Mouse (Mus musculus) thymus, postnatal 14 days (tissue): ENCODE results near the gene Amn1.
"Not testable (repeated sequence)": the region's sequence is repeated elsewhere in the genome, so short reads cannot be mapped to it uniquely, and the experiment has no call there.

Experiments
- DNase-seq: peaks from one replicate; pipeline ENCODE4 v3.0.0; 2021

Amn1 gene

GRCm38 (mm10) chr6:149154116-149155030 lies 34.1 kb downstream of the Amn1 start:
- DNase-seq, result no peak

GRCm38 (mm10) chr6:149153473-149154115 lies 34.9 kb downstream of the Amn1 start:
- DNase-seq, result no peak

- DNase-seq, result no peak
Measured at GRCm38 (mm10) chr6:149152119-149152518, 36.4 kb downstream of the Amn1 start.

DNA sequence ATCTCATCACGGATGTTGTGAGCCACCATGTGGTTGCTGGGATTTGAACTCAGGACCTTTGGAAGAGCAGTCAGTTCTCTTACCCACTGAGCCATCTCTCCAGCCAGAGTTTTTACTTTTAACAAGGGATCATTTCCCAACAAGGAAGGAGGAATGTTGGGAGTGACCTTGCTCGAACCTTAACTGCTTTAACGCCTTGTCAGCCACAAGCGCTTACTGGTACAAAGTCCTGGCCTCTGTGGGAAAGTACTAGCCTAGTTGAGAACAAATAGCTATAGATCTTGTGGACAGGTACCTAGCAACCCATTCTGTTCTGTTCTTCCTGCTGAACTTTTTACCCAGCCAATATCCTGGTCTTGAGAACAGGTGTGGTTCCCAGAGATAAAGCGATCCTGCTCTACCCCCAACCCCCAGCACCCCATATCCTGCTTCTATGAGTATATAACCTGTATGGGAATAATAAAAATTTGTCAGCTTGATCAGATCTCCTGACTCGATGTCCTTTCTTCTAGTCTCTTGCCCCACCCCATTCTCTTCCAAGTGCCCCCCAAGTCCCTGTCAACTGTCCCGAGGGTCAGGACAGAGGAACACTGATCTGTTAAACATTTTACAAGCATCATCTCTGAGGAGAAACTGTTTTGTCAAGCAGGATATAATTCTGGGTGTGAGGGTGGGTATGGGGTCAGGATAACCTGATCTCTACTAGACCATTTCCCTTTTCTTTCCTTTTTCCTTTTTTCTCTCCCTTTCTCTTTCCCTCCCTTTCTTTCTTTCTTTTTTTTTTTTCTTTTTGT lies 39.9 kb downstream of the Amn1 start:
- no peak for DNase-seq

DNA sequence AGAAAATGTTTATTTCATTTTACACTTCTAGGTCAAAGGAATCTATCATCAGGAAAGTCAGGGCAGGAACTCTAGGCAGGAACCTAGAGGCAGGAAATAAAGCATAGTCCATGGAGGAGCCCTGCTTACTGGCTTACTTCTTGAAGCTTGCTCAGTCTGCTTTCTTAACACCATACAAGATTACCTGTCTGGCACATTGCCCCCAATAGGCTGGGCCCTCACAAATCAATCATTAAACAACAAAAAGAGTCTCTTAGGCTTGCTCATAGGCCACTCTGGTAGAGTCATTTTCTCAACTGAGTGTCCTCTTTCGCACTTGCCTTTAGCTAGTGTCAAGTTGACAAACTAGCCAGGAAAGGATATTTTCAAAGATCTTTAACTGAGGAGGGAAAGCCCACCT lies 43.4 kb downstream of the Amn1 start:
- no peak for DNase-seq

DNA sequence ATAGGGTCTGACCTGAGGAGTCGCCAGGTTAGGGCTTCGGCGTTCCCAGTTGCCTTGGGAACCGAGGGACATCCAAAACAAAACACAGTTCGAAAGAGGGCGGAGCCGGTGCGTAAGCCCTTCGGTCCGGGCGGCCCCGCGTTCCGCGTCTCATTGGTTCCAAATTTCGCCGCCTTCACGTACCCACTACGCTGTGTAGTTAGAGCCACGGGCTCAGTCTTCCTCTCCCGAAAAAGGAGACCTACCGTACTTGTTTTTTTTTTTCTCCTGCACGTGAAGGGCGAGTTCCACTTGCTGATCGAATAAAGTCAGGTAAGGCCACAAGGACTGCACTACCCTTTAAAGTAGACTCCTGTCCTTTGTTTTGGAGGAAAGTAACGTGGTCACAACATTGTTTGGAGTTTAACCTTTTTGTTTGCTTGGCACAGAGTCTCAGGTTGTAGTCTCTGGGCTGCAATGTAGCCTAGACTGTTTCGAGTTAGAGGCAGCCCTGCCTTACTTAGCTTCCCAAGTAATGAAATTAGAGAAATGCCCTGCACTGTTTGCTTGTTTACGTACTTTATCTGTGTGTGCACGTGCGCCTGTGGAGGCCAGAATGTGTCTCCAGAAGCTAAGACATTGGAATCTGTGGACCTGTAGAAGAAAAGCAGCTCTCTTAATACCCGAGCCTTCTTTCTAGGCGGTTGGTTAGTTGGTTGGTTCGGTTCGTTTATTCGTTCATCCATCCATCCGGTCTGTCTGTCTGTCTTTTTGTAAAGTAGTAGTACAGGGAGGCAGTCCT lies 46.9 kb downstream of the Amn1 start:
- DNase-seq, result peak; percentile 83

GRCm38 (mm10) chr6:149139471-149139870 lies 49.0 kb downstream of the Amn1 start, which contains the start of gene Etfbkmt:
TSS of gene Etfbkmt (plus strand) at chr6:149139849.
- no peak for DNase-seq

- DNase-seq, result no peak
Measured at GRCm38 (mm10) chr6:149139011-149139410, 49.5 kb downstream of the Amn1 start.

DNA sequence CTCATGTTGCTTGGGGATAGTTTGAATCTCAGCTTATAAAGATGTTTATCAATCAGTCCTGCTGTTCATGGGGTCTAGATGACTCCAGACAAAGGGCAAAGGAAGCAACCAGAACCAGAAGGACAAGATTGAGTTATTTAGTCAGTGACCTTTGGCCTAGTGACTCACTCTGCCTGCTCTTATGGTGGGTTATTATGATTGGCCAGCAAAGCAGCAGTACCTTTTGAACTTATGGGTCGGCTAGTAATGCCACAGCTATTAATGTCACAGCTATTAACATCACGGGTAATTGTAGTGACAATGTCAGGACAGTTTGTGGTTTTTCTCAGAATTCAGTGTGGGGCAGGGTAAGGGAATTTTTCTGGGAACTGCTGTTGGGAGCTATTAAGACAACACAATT lies 50.6 kb downstream of the Amn1 start:
- DNase-seq, result no peak

- DNase-seq, result no peak
Measured at GRCm38 (mm10) chr6:149135631-149136030, 52.9 kb downstream of the Amn1 start.

GRCm38 (mm10) chr6:149134391-149135150 lies 53.9 kb downstream of the Amn1 start:
- DNase-seq, result no peak

GRCm38 (mm10) chr6:149132311-149133077 lies 56.0 kb downstream of the Amn1 start:
- DNase-seq, result peak; percentile 54

DNA sequence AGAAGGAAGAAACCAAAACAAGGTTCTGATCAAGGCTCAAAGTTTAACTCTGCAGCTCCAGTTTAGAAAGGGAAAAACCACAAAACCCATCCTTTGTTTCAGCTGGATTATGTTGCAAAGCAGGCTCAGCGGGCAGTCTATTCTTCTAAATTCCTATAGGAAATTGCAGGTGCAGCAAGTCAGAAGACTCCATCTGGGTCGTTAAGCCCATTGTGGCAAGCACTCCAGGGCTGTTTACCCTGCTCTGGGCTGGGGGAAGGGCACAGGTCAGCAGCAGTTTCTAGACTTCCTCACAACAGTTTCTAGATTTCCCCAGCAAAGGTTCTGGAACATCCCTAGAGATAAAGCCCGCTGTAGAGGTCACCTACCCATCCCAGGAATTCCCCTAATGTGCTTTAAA lies 57.4 kb downstream of the Amn1 start:
- no peak for DNase-seq

- not testable (repeated sequence) for DNase-seq
Measured at GRCm38 (mm10) chr6:149129870-149130269, 58.6 kb downstream of the Amn1 start, which contains the start of gene Gm10203. TSS of gene Gm10203 (plus strand) at chr6:149130170.

DNA sequence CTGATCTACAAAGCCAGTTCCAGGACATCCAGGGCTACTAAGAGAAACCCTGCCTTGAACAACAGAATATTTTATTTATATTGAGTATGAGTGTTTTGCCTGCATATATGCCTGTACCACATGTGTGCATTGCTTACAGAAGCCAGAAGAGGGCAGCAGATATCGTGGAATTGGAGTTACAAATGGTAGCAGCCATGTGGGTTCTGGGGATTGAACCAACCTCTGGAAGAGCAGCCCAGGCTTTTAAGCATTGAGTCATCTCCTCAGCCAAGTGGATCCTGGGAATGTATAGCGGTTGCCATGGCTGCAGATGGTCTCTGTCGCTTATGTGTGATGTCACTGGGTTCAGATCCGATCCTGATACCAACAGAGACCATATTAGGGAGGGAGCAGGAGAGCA lies 61.8 kb downstream of the Amn1 start:
- DNase-seq, result peak; percentile 68

- no peak for DNase-seq
Measured at GRCm38 (mm10) chr6:149123042-149123441, 65.5 kb downstream of the Amn1 start.

DNA sequence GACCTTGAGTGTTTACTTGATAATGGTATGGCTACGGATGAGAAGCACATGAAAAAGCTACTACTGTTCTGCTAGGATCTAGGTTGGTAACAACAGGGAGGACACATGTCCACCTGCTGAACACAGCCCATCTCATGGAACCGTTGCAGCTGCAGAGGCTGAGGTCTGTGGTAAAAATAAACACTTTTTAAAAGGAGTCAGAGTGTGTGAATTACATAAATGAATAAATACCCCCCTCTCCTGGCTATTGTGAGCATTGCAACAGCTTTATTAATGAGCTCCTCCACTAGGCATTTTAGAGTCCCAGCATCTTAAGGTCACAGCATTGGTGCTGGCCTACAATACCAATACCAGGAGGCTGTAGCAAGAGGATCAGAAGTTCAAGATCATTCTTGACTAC lies 68.7 kb downstream of the Amn1 start:
- DNase-seq, result peak; percentile 61

GRCm38 (mm10) chr6:149118935-149119334 lies 69.6 kb downstream of the Amn1 start:
- no peak for DNase-seq

GRCm38 (mm10) chr6:149116992-149117391 lies 71.5 kb downstream of the Amn1 start:
- DNase-seq, result no peak

DNA sequence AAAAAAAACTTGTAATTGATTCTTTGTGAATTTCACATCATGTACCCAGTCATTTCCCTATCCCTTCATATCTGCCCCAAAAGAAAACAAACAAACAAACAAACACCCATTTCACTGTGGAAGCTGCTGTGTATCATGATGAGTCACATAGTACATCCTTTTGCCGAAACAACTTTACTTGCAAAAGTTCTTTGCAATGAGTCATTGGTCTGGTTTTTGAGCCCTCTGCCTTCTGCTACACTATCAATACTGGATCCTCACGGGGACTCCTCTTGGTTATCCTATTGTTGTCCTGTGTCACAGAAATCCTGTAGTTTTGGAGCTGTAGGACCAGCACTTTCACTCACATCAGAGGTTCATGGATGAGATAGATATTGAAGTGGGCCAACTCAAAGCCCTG lies 79.6 kb downstream of the Amn1 start:
- DNase-seq, result no peak

DNA sequence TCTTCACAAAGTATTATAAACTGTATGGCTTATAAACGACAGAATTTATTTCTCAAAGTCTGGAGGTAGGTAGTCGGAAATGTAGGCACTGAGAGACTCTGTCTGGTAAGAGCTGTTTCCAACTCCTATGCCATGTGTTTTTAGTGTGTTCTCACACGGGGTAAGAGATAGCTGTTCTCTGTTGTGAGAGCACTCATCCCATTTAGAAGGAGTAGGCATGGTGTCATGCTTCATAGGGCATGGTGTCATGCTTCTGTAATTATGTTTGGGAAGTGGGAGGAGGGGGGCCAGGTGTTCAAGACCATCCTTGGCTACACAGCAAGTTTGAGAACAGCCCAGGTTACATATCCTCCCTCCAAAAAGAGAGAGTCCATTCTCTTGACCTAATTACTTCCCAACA lies 80.9 kb downstream of the Amn1 start:
- no peak for DNase-seq
